Mouse (Mus musculus): ENCODE results near the gene Tgif2. TPM values are rescaled to one million over a fixed set of nuclear protein-coding genes. Genes with fewer than 3 reads are reported as not detected.

Tgif2 gene
- polyA plus RNA-seq, 1 experiment = 12.7 TPM

DNA sequence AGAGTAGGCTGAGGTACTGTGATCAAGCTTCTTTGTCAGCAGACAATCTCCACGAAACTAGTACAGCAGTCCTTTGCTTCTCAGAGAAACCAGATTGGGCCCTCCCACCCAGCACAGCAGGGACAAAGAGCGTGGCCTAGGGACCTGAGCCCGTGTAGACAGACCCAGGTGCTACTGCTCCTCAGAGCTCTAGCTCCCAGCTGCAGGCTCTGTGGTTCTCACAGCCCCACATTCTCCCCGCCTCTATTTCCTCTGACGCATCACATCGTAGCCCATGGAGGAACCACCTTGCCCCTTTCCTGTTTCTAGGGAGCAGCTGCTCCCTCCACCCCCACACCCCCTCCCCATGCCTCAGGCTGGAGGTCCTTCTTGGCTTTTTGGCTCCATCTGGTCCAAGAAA lies 47.2 kb downstream of the Tgif2 start, which contains the start of gene Sla2:
Gene Sla2, minus strand, starts transcription at position 176 of the 400 bp plus-strand sequence.
- TF ChIP-seq CTCF (IDR thresholded peaks at IDR 0.05; ENCODE audit: control insufficient read depth, insufficient read depth, insufficient replicate concordance, low read depth, low read length) (no peak), POLR2A (IDR thresholded peaks at IDR 0.05; ENCODE audit: control insufficient read depth, low read depth, low read length) (no peak)
- Histone ChIP-seq H3K36me3 (ENCODE audit: control insufficient read depth, insufficient read depth, low read length) (no peaks in the 10 kb centered on the region), H3K27me3 (ENCODE audit: control insufficient read depth, insufficient read depth, low read length) (no peaks in the 10 kb centered on the region), H3K27ac (ENCODE audit: control insufficient read depth, insufficient read depth, low read depth, low read length) (no peak within 1 kb of the TSS), H3K4me3 (ENCODE audit: control insufficient read depth, low read depth, low read length) (no peak within 1 kb of the TSS), H3K4me1 (ENCODE audit: control insufficient read depth, insufficient read depth, low read length) (no peaks in the 10 kb centered on the region)

DNA sequence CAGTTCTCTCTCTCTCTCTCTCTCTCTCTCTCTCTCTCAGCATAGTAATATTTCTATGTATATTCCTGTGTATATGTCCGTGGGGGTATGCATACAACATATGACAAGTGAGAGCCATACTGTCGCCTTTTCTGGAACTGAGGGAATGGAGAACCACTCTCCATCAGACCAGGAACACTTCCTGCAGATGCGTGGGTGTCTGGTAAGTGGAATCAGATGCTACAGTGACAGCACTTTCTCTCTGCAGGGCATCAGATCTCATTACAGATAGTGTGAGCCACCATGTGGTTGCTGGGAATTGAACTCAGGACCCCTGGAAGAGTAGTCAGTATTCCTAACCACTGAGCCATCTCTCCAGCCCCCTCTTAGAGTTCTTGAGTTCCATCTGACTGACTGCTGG lies 48.7 kb downstream of the Tgif2 start:
- no peak overlapping the region for H3K27ac ChIP-seq (ENCODE audit: control insufficient read depth, insufficient read depth, low read depth, low read length)
- no peaks in the 10 kb centered on the region for H3K27me3 ChIP-seq (ENCODE audit: control insufficient read depth, insufficient read depth, low read length)
- TF ChIP-seq CTCF (IDR thresholded peaks at IDR 0.05; ENCODE audit: control insufficient read depth, insufficient read depth, insufficient replicate concordance, low read depth, low read length) (no peak), POLR2A (IDR thresholded peaks at IDR 0.05; ENCODE audit: control insufficient read depth, low read depth, low read length) (no peak)
- H3K4me1 ChIP-seq (ENCODE audit: control insufficient read depth, insufficient read depth, low read length) = no peaks in the 10 kb centered on the region
- no peak overlapping the region for H3K4me3 ChIP-seq (ENCODE audit: control insufficient read depth, low read depth, low read length)
- H3K36me3 ChIP-seq (ENCODE audit: control insufficient read depth, insufficient read depth, low read length) = no peaks in the 10 kb centered on the region

DNA sequence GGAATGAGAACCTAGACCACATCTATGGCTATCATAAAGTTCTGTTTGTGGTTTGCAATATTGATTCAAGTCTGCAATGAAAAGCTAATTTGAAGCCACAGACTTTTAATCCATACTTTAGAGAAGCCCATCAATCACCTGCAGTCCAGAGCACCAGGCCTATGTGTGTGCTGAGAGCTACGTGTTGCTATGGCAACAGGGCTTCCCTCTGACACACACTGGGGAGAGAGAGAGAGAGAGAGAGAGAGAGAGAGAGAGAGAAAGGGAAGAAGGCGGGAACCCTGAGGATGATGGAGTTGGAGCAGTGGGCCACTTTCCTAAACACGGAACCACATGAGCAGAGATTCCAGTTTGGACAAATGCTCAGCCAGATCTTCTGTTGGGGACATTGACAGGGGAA lies 52.4 kb downstream of the Tgif2 start:
- Histone ChIP-seq H3K27ac (ENCODE audit: control insufficient read depth, insufficient read depth, low read depth, low read length) (no peak overlapping the region), H3K4me3 (ENCODE audit: control insufficient read depth, low read depth, low read length) (no peak overlapping the region), H3K36me3 (ENCODE audit: control insufficient read depth, insufficient read depth, low read length) (no peaks in the 10 kb centered on the region), H3K27me3 (ENCODE audit: control insufficient read depth, insufficient read depth, low read length) (no peaks in the 10 kb centered on the region), H3K4me1 (ENCODE audit: control insufficient read depth, insufficient read depth, low read length) (no peaks in the 10 kb centered on the region)
- TF ChIP-seq CTCF (IDR thresholded peaks at IDR 0.05; ENCODE audit: control insufficient read depth, insufficient read depth, insufficient replicate concordance, low read depth, low read length) = no peak
- no peak for TF ChIP-seq POLR2A (IDR thresholded peaks at IDR 0.05; ENCODE audit: control insufficient read depth, low read depth, low read length)

DNA sequence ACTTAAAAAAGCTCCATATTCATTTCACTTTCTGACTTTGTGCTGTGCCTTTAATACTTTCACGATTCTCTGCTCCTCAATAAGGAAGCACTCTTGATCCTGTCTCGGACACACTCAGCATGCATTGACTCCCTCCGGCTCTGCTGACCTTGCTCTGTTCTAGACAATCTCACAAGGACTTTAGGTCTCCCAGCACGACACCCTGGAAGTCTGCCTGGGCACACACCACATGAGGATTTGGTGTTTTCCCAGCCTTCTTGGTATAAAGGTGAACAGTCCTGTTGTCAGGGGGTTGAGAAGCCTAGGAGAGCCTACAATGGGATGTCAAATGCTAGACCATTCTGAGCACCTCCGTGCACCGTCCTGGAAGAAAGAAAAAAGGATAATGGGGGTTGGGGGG lies 53.0 kb downstream of the Tgif2 start:
- TF ChIP-seq POLR2A (IDR thresholded peaks at IDR 0.05; ENCODE audit: control insufficient read depth, low read depth, low read length) (no peak), CTCF (IDR thresholded peaks at IDR 0.05; ENCODE audit: control insufficient read depth, insufficient read depth, insufficient replicate concordance, low read depth, low read length) (no peak)
- no peaks in the 10 kb centered on the region for H3K36me3 ChIP-seq (ENCODE audit: control insufficient read depth, insufficient read depth, low read length)
- no peaks in the 10 kb centered on the region for H3K4me1 ChIP-seq (ENCODE audit: control insufficient read depth, insufficient read depth, low read length)
- no peak overlapping the region for H3K4me3 ChIP-seq (ENCODE audit: control insufficient read depth, low read depth, low read length)
- no peaks in the 10 kb centered on the region for H3K27me3 ChIP-seq (ENCODE audit: control insufficient read depth, insufficient read depth, low read length)
- no peak overlapping the region for H3K27ac ChIP-seq (ENCODE audit: control insufficient read depth, insufficient read depth, low read depth, low read length)

DNA sequence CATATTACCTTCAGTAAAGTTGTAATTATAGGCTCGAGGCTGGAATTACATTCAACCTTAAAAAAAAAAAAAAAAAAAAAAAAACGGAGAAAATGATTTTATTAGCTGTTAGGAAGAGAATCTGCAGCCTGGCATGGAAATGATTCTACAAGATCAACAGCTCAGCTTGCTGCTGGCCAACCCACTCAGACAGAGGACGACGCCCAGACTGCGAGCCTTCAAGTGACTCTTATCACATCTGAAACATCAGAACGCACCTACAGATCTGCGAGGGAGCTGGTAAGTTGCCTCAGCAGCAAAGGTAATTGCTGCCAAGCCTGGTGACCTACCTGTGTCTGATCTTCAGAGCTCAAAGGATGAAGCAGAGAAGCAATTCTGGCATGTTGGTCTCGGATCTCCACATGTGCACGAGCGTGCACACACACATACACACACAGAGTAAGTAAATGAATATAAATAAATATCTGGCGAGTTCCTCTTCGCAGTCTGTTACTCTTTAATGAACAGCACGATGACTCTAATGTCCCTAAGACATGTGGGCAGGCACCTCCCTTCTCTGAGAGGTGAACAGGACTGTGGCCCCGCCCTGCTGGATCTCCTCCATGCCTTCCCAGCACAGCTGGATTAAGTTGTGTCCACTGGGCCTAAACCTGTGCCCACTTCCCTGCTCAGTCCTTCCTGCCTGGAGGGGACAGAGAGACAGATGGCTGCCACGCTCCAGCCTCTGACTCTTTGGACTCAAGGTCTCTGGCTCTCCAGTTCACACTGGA lies 54.9 kb downstream of the Tgif2 start:
- TF ChIP-seq POLR2A (IDR thresholded peaks at IDR 0.05; ENCODE audit: control insufficient read depth, low read depth, low read length) (no peak), CTCF (IDR thresholded peaks at IDR 0.05; ENCODE audit: control insufficient read depth, insufficient read depth, insufficient replicate concordance, low read depth, low read length) (no peak)
- no peak overlapping the region for H3K27ac ChIP-seq (ENCODE audit: control insufficient read depth, insufficient read depth, low read depth, low read length)
- H3K4me1 ChIP-seq (ENCODE audit: control insufficient read depth, insufficient read depth, low read length) = no peaks in the 10 kb centered on the region
- H3K27me3 ChIP-seq (ENCODE audit: control insufficient read depth, insufficient read depth, low read length) = no peaks in the 10 kb centered on the region
- no peaks in the 10 kb centered on the region for H3K36me3 ChIP-seq (ENCODE audit: control insufficient read depth, insufficient read depth, low read length)
- H3K4me3 ChIP-seq (ENCODE audit: control insufficient read depth, low read depth, low read length) = no peak overlapping the region

DNA sequence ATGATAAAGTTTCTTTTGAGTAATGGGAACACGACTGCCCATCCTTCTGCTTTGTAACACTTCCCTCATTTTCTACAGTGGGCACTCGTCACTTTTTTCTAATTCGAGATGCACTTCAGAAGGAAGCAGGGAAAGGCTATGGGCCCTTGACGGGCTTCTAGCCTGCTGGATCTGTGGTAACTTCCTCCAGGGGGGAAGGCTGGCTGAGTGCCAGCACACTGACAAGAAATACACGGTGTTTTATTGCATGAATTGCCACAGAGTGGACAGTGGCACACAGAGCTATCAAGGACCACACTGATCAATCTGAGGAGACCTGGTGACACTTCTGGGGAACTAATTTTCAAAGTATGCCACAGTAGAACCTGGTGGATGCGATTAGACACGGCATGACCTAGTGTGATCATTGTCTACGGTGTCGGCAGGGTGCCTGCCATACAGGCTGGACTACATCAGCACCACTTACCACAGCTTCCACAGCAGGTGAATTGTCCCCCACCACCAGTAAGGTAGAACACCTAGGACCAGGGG lies 56.6 kb downstream of the Tgif2 start:
- H3K4me3 ChIP-seq (ENCODE audit: control insufficient read depth, low read depth, low read length) = no peak overlapping the region
- no peaks in the 10 kb centered on the region for H3K27me3 ChIP-seq (ENCODE audit: control insufficient read depth, insufficient read depth, low read length)
- H3K27ac ChIP-seq (ENCODE audit: control insufficient read depth, insufficient read depth, low read depth, low read length) = no peak overlapping the region
- no peaks in the 10 kb centered on the region for H3K4me1 ChIP-seq (ENCODE audit: control insufficient read depth, insufficient read depth, low read length)
- H3K36me3 ChIP-seq (ENCODE audit: control insufficient read depth, insufficient read depth, low read length) = no peaks in the 10 kb centered on the region
- no peak for TF ChIP-seq CTCF (IDR thresholded peaks at IDR 0.05; ENCODE audit: control insufficient read depth, insufficient read depth, insufficient replicate concordance, low read depth, low read length)
- TF ChIP-seq POLR2A (IDR thresholded peaks at IDR 0.05; ENCODE audit: control insufficient read depth, low read depth, low read length) = no peak

DNA sequence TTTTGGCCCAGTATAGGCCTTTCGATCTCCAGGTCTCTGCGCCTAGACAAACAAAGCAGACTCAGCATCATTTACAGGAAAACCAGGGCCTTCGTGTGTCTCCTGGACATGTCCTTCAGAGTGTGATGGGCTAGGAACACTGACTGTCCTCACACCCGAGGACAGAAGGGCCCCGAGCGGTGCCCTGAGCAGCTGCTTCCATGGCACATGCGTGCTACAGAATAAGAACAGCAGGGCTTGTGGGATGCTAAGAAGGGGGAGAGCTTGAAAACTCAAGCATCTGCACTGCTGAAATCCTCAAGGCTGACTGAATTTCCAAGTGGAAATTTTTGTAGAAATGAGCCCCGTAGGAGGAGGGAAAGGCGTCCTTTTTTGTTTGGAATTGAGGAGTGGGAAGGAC lies 57.2 kb downstream of the Tgif2 start:
- Histone ChIP-seq H3K27me3 (ENCODE audit: control insufficient read depth, insufficient read depth, low read length) (no peaks in the 10 kb centered on the region), H3K36me3 (ENCODE audit: control insufficient read depth, insufficient read depth, low read length) (no peaks in the 10 kb centered on the region), H3K27ac (ENCODE audit: control insufficient read depth, insufficient read depth, low read depth, low read length) (no peak overlapping the region), H3K4me3 (ENCODE audit: control insufficient read depth, low read depth, low read length) (no peak overlapping the region), H3K4me1 (ENCODE audit: control insufficient read depth, insufficient read depth, low read length) (no peaks in the 10 kb centered on the region)
- TF ChIP-seq POLR2A (IDR thresholded peaks at IDR 0.05; ENCODE audit: control insufficient read depth, low read depth, low read length) (no peak), CTCF (IDR thresholded peaks at IDR 0.05; ENCODE audit: control insufficient read depth, insufficient read depth, insufficient replicate concordance, low read depth, low read length) (no peak)
